Mouse (Mus musculus) kidney, adult 2 months (tissue): ENCODE results near the gene Kat2b. TPM values are rescaled to one million over a fixed set of nuclear protein-coding genes. Genes with fewer than 3 reads are reported as not detected.
"Not testable (repeated sequence)": the region's sequence is repeated elsewhere in the genome, so short reads cannot be mapped to it uniquely, and the experiment has no call there.

Experiments used
- DNase-seq: peaks from one replicate; pipeline ENCODE4 v3.0.0; 2021
- H3K27ac ChIP-seq: fragments of 200-500 bp; 2 replicates; pipeline ENCODE4 v1.5.1; 2012; ENCODE audit warnings: low read depth, low read length, control low read depth, inconsistent platforms; ENCODE audit not compliant: insufficient read depth
- H3K27me3 ChIP-seq: fragments of 200-500 bp; replicated peaks from 2 replicates; pipeline ENCODE4 v1.6.1; 2012; ENCODE audit warnings: mild to moderate bottlenecking, moderate library complexity, low read length, inconsistent platforms; ENCODE audit not compliant: control insufficient read depth, insufficient read depth
- H3K36me3 ChIP-seq: fragments of 200-500 bp; 2 replicates; pipeline ENCODE4 v1.6.1; 2012; ENCODE audit warnings: mild to moderate bottlenecking, moderate library complexity, low read length, inconsistent platforms; ENCODE audit not compliant: control insufficient read depth, insufficient read depth
- H3K4me1 ChIP-seq: fragments of 200-500 bp; 2 replicates; pipeline ENCODE4 v1.6.1; 2011; ENCODE audit warnings: low read length; ENCODE audit not compliant: control insufficient read depth, insufficient read depth
- H3K4me3 ChIP-seq: fragments of 200-500 bp; 2 replicates; pipeline ENCODE4 v1.5.1; 2011; ENCODE audit warnings: mild to moderate bottlenecking, low read depth, low read length, control low read depth; ENCODE audit not compliant: insufficient read depth
- CTCF ChIP-seq: fragments of 200-500 bp; conservative IDR thresholded peaks from 2 replicates; pipeline ENCODE4 v1.5.1; 2011; ENCODE audit warnings: low read depth, mild to moderate bottlenecking, control low read depth, low read length, moderate library complexity, mixed read lengths; ENCODE audit not compliant: insufficient read depth, insufficient read length
- POLR2A ChIP-seq: fragments of 200-500 bp; IDR thresholded peaks from one replicate; pipeline ENCODE4 v1.6.1; 2011; ENCODE audit warnings: low read depth, low read length, control low read depth
- WGBS: fragments of 180-500 bp; shearing (Covaris S2); methylation state at CpG from one replicate; pipeline ENCODE4 v1.1.7; 2018; 5-methylcytosine and 5-hydroxymethylcytosine counted together
- polyA plus RNA-seq: library from polyadenylated mRNA; depleted of rRNA; stranded (reverse); fragments of >200 nt; gene quantifications from 2 replicates; pipeline ENCODE4 v1.2.3, GENCODE M21; 2012; rRNA removed

Gene Kat2b
- polyA plus RNA-seq, 1 experiment: 15.5 TPM

DNA sequence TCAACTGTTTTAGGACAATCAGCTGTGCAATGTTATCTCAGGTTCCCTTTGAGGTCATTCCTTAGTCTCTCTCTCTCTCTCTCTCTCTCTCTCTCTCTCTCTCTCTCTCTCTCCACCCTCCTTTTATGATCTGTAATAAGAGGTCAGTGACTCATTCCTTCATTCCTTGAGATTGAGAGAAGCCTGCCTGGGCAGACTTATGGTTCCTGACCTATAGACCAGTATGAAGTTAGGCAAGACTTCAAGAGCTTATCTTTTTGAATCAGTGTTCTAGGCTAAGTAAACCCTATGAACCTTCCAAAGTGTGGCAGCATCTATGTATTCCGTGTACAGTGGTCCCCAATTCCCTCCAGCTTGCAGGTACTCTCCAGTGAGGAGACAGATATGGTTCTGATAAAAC is 147.8 kb downstream of the Kat2b start:
- DNase-seq: no peak
- Histone ChIP-seq H3K4me3 (no peak overlapping the region), H3K36me3 (no peaks in the 10 kb centered on the region), H3K4me1 (no peaks in the 10 kb centered on the region), H3K27me3 (no peaks in the 10 kb centered on the region), H3K27ac (no peak overlapping the region)
- 55% methylated on average over 1 of the region's 1 CpGs for WGBS
- TF ChIP-seq CTCF (no peak), POLR2A (no peak)

DNA sequence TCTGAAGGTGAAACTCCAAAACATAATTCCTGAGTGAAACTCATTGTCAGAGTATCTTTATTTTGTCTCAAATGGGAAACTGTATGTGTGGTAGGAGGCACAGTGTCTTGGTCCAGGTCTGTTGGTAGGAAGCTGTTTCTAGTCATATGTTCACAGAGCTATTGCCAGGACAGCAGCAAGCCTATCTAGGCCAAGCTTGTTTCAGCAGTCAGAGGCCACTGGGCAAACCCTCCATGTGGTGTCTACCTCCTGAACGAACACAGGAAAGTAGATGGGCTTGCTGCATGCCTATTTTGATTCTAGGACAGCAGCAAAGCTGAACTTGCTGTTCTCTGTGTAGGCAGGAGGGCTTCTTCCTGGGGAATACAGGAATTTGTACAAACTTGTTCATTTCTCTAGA is 148.5 kb downstream of the Kat2b start:
- H3K4me3 ChIP-seq, H3K4me1 ChIP-seq, H3K27me3 ChIP-seq, H3K36me3 ChIP-seq, H3K27ac ChIP-seq, DNase-seq: not testable (repeated sequence)
- WGBS: 46% methylated on average over 1 of the region's 1 CpGs

DNA sequence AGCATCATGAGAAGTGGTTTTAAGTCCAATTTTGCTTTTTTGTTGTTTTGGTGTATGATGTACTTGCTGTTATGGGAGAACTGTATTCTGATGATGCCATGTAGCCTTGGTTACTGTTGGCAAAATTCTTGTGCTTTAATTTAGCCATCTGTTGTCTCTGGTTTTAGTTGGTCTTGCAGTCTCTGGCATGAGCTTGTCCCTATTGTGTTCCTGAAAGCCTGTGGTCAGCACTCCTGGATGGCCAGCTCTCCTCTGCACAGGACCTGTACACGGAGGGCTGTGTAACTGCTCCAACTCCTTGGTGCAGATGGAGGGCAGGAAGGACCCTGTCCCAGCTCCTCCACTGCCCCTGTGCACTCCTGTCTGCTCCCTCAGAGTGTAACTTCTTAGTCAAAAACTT is 151.8 kb downstream of the Kat2b start:
- WGBS: 71% methylated on average over 1 of the region's 1 CpGs
- H3K4me3 ChIP-seq: no peak overlapping the region
- DNase-seq: no peak
- no peaks in the 10 kb centered on the region for H3K27me3 ChIP-seq
- no peak for TF ChIP-seq POLR2A
- TF ChIP-seq CTCF: no peak
- no peak overlapping the region for H3K27ac ChIP-seq
- no peaks in the 10 kb centered on the region for H3K36me3 ChIP-seq
- H3K4me1 ChIP-seq: no peaks in the 10 kb centered on the region

DNA sequence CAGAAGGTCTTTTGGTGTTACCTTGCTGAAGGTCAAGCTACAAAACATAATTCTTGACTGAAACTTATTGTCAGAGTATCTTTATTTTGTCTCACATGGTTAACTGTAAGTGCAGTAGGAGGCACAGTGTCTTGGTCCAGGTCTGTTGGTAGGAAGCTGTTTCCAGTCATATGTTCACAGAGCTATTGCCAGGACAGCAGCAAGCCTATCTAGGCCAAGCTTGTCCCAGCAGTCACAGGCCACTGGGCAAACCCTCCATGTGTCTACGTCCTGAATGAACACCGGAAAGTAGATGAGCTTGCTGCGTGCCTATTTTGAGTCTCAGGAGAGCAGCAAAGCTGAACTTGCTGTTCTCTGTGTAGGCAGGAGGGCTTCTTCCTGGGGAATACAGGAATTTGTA is 152.3 kb downstream of the Kat2b start:
- H3K4me1 ChIP-seq, H3K4me3 ChIP-seq, H3K36me3 ChIP-seq, DNase-seq, H3K27me3 ChIP-seq, H3K27ac ChIP-seq: not testable (repeated sequence)
- WGBS: 78% methylated on average over 3 of the region's 3 CpGs

Other genes with a start within 250 kb of the Kat2b start
- gene Efhb, start 103.5 kb upstream of the Kat2b start, polyA plus RNA-seq: 0.03 TPM in 2 replicates
- gene Rab5a, start 87.6 kb upstream of the Kat2b start, polyA plus RNA-seq: 10.2 and 14.2 TPM in 2 replicates
- gene Pp2d1, start 27.4 kb upstream of the Kat2b start, polyA plus RNA-seq: not detected in 2 replicates
- gene Sgo1, start 122.5 kb downstream of the Kat2b start, polyA plus RNA-seq: 0.03 and 0.07 TPM in 2 replicates